Mouse (Mus musculus) layer of hippocampus, adult 8-10 months (tissue): ENCODE data around the gene Mast1. TPM values are rescaled to one million over a fixed set of nuclear protein-coding genes. Genes with fewer than 3 reads are reported as not detected.

Experiments used
- DNase-seq, 2 experiments: peaks; one replicate each; pipeline ENCODE4 v3.0.0; 2022; ENCODE audit warnings: low spot score in 2 of 2
- total RNA-seq, 4 experiments: library from RNA; stranded (reverse); gene quantifications; 2 replicates each; pipeline ENCODE4 v1.2.4; 2022

Gene Mast1
- 10 to 100 TPM; 77.3 to 83.2 (median 80.8) TPM for total RNA-seq

- DNase-seq = peak in 1 of 2 experiments; percentile 58
Measured at GRCm38 (mm10) chr8:84936962-84937546, at the start of gene Mast1. Mast1 (minus strand) TSS chr8:84937359.

GRCm38 (mm10) chr8:84986379-84986945, 49.3 kb upstream of the Mast1 start:
- DNase-seq = peak in 1 of 2 experiments; percentile 24

- DNase-seq = peak; percentile 93 to 94
Measured at GRCm38 (mm10) chr8:84985684-84986378, 48.7 kb upstream of the Mast1 start.

GRCm38 (mm10) chr8:84985049-84985683, 48.0 kb upstream of the Mast1 start:
- no peak for DNase-seq

DNA sequence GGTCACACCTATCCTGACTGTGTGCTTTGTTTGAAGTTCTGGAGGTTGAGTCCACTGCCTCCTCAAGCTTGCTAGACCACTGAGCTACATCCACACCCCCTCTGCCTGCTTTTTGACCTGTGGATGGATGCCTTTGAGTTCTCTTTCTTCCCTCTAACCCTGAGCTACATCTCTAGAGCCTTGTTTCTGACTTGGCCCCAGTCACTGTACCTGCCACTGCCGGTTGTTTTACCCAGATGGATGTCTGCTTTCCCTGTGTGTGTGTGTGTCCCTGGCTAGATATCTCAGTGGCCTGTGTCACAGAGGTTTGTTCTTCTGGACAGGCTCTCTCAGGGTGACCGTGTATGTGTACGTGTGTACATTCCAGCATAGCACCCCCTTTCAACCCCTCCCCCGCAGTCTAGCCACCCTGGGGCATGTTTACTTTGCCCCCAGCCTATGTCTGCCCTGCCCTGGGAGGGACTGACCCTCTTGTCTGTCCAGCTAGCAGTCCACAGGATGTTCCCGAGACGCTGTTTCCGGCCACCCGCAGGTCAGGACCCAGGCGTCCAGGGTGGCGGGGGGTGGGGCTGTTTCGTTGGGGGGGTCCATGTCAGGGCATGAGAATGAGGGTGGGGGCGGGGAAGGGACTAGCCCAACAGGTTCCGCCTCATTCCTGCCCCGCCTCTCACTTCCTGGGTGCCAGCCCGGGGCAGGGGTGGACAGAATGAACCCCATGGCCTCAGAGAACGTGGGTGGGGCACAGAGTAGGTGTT, 47.3 kb upstream of the Mast1 start:
- no peak for DNase-seq

DNA sequence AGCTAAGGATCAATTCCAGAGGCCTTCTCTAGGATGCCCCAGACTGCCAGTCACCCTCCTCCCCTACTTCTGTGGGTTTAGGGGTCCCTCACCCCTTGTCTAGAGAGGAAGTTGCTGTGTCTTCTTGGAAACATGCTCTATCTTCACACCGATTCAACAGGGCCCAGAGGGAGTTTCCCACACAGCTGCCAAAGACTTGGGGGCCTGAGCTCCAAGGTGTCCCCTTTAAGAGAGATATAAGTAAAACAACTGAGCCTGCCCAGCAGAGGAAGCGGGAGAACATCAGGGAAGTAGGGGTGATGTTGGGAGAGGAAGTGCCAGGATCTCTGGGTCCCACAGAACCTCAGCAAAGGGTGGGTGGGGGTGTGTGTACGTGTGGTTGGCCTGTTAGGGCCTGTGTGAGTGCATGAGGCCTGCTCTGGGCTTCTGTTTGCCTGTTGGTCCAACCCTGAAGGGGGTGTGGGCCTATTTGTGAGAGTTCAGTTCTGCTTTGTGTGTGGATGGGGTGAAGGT, 45.4 kb upstream of the Mast1 start:
- DNase-seq = no peak

GRCm38 (mm10) chr8:84981644-84982498, 44.7 kb upstream of the Mast1 start:
- peak in 1 of 2 experiments; percentile 1 for DNase-seq

- DNase-seq = peak in 1 of 2 experiments; percentile 57
Measured at GRCm38 (mm10) chr8:84980622-84981358, 43.6 kb upstream of the Mast1 start.

DNA sequence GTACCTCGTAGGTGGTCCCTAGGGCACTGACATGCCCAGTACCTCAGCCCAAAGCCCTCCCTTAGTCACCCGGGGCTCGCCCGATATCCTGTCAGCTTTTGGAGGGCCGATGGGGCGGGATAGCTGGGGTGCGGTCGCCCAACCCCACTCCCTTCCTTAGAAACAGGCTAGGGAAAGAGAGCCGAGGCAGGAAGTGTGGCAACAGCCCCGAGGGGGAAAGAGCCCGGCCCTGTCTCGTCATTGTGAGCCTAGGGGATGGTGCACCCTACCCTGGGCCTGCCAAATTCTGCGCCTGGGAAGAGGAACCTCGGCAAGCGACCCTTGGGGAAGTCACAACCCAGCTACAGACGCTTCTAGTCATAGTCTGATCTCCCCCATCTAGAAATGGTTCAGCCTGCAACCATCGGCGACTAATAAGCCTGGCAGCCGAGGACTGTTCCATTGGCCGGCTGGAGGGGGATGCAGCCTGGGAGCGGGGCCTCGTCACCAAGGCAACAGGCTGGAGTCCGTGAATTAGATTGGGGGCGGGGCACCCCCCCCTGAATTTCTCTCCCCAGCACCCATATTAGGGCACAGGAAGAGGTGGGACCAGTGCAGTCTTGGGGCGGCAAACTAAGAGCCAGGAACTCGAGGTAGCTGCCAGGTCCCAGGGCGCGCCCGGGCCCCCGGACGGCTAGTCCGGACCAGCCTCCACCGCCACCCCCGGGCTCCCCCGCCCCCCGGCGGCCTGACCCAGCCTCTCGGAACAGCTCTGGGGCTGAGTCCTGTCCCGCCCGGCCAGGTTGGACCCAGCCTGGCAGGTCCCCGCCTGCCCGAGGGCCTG, 42.7 kb upstream of the Mast1 start:
- peak; percentile 93 for DNase-seq

- peak; percentile 96 to 97 for DNase-seq
Measured at GRCm38 (mm10) chr8:84978248-84978940, 41.2 kb upstream of the Mast1 start, which contains the start of gene Junb. Junb (minus strand) TSS chr8:84978718.

- peak; percentile 56 to 61 for DNase-seq
Measured at GRCm38 (mm10) chr8:84977435-84978247, 40.5 kb upstream of the Mast1 start.

GRCm38 (mm10) chr8:84976763-84977434, 39.7 kb upstream of the Mast1 start:
- DNase-seq = no peak

DNA sequence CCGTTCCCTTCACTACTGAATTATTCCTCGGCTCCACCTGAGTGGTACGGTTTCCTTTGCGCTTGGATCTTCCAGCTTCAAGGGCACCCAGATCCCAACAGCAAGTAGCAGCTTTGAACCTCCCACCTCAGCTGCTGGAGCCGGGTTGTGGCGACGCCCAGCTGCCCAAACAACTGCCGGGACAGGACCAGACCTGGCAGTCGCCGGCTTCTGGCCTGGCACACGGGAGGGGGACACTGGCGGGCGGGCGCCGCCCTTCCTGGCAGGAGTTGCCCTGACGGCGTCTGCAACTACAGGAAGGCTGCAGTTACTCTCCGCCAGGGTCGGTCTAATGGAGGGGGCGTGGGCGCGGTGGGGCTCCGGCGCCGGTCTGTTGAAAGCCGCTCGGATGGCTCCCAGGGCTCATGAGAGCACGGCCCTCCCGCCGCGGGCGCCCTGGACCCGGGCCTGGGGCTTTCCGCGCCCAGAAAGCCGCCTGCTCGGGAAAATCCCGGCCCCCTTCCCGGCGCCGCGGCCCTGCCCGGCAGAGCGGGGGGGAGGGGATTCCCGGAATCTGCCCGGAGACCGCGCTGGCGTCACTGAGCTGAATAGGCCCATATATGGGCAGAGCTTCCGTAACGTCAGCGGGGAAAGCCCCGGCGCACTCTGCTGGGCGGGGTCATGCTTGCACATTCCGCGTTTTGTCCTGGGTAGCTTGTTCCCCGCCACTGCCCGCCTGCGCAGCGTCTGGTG, 39.0 kb upstream of the Mast1 start:
- DNase-seq = peak; percentile 93 to 96

DNA sequence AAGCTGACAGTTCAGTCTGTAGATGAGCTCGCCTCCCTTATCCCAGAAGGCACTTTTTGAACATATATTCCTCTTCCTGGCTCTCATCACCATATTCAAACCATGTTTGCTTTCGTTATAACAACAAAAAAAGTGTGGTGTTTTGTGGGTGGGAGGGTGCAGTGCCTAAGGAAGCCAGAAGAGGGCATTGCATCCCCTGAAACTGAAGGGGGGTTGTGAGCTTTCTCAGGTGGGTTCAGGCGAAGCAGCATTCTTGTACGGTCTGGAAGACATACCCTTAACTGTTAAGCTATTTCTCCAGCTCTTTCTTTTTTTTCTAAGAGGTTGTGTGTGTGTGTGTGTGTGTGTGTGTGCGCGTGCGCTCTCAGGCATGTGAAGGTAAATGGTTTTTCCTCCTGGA, 38.3 kb upstream of the Mast1 start:
- no peak for DNase-seq

DNA sequence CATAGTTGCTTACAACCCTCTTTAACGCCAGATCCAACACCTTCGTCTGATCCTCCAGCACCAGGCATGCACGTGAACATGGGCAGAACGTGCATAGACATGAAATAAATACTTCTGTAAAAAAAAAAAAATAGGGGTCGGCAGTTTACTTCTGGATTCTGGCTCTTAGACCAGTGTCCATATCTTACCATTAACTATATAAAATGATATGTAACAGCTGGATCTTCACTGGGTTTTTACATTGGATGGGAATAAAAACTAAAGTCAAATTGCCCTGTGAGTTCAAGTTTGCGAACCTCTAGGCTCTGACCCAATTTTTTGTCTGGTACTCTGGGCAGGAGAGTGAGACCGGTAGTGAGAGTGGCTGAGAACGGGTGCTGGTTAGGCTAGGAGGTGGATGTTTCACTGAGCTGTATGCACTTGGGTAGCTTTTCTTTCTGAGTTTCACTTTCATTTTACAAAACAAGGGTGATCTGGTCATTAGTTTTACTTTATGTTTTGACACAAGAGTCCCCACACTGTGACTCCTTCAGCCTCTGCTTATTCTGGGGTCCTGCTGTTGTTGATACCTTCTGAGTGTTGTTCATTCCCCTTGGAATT, 37.5 kb upstream of the Mast1 start:
- DNase-seq = no peak
